Mouse (Mus musculus): ENCODE data around the gene Smarcc2. TPM values are rescaled to one million over a fixed set of nuclear protein-coding genes. Genes with fewer than 3 reads are reported as not detected.

Smarcc2 gene
- polyA plus RNA-seq, 1 experiment from 2014 or later = 59.0 TPM

DNA sequence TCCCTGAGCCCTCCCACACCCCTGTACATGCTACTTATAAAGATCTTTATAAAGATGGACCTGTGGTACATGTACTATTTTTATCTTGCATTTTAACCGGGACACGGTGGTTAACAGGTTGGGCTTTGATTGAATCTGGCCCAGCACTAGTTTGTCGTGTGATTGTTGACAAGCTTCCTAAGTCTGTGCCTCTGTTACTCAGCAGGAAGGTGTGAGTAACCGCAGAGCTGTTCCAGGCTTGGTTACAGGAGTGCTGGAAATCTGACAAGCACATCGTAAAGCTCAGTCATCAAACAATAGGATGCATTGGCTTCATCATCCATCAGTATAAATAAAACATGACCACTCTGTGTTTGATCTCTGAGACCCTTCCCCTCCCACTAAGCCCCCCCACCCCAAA lies 36.6 kb upstream of the Smarcc2 start:
- no peak overlapping the region for H3K4me3 ChIP-seq (ENCODE audit: low read depth, low read length)
- H3K27me3 ChIP-seq (replicated peaks; ENCODE audit: control insufficient read depth, insufficient read depth, low read length) = no peaks in the 10 kb centered on the region
- H3K9ac ChIP-seq (ENCODE audit: low read depth, low read length) = no peak overlapping the region
- H3K4me1 ChIP-seq (replicated peaks; ENCODE audit: control insufficient read depth, insufficient read depth, low read length) = 0 out of 2 replicates have a peak, but pooled peaks cover 7% of the 10 kb centered on the region
- WGBS = 81% methylated on average over 5 of the region's 5 CpGs
- H3K4me2 ChIP-seq = no peak overlapping the region
- H3K27ac ChIP-seq (ENCODE audit: low read depth, low read length) = no peak overlapping the region
- DNase-seq (ENCODE audit: low spot score) (no peak), ATAC-seq (replicated peaks; ENCODE audit: low FRiP score) (no peak)
- H3K9me3 ChIP-seq (ENCODE audit: control insufficient read depth, low read length) = no peaks in the 10 kb centered on the region
- peaks cover 8% of the 10 kb centered on the region; the same call in 1 of the 2 replicates for H3K36me3 ChIP-seq (ENCODE audit: control insufficient read depth, insufficient read depth, low read length)

DNA sequence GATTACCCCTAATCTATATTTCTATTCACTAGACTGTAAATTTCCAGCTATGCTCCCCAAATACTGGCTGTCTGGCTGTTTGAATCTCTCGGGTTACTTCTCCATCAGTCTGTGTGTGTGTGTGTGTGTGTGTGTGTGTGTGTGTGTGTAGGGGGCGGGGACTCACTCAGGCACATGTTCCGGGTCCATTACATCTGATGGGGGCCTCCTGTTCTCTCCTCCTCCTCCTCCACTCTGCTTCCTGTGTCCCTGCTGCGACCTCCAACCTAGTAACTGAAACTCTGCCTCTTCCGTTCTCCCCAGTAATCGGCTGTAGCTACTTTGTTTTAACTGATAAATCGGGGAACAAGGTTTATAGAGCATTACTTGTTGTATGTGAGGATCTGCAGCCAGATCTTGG lies 34.4 kb upstream of the Smarcc2 start:
- DNase-seq (ENCODE audit: low spot score) (no peak), ATAC-seq (replicated peaks; ENCODE audit: low FRiP score) (peak; percentile 56)
- H3K4me2 ChIP-seq = peak overlapping the region; percentile 26; the same call in 1 of the 2 replicates
- peaks cover 17% of the 10 kb centered on the region for H3K36me3 ChIP-seq (ENCODE audit: control insufficient read depth, insufficient read depth, low read length)
- H3K4me1 ChIP-seq (replicated peaks; ENCODE audit: control insufficient read depth, insufficient read depth, low read length) = 0 out of 2 replicates have a peak, but pooled peaks cover 7% of the 10 kb centered on the region
- whole genome bisulfite sequencing = 31% methylated on average over 7 of the region's 7 CpGs
- no peaks in the 10 kb centered on the region for H3K27me3 ChIP-seq (replicated peaks; ENCODE audit: control insufficient read depth, insufficient read depth, low read length)
- H3K4me3 ChIP-seq (ENCODE audit: low read depth, low read length) = no peak overlapping the region
- no peak overlapping the region for H3K9ac ChIP-seq (ENCODE audit: low read depth, low read length)
- H3K27ac ChIP-seq (ENCODE audit: low read depth, low read length) = no peak overlapping the region
- no peaks in the 10 kb centered on the region for H3K9me3 ChIP-seq (ENCODE audit: control insufficient read depth, low read length)

- DNase-seq (ENCODE audit: low spot score) = no peak
- H3K27me3 ChIP-seq (replicated peaks; ENCODE audit: control insufficient read depth, insufficient read depth, low read length) = no peaks in the 10 kb centered on the region
- WGBS = 87% methylated on average over 3 of the region's 3 CpGs
- no peaks in the 10 kb centered on the region for H3K9me3 ChIP-seq (ENCODE audit: control insufficient read depth, low read length)
- H3K36me3 ChIP-seq (ENCODE audit: control insufficient read depth, insufficient read depth, low read length) = peaks cover 20% of the 10 kb centered on the region
- H3K9ac ChIP-seq (ENCODE audit: low read depth, low read length) = no peak overlapping the region
- peak overlapping the region; percentile 7; the same call in 1 of the 2 replicates for H3K27ac ChIP-seq (ENCODE audit: low read depth, low read length)
- H3K4me3 ChIP-seq (ENCODE audit: low read depth, low read length) = no peak overlapping the region
- H3K4me1 ChIP-seq (replicated peaks; ENCODE audit: control insufficient read depth, insufficient read depth, low read length) = 0 out of 2 replicates have a peak, but pooled peaks cover 7% of the 10 kb centered on the region
- H3K4me2 ChIP-seq = no peak overlapping the region
- ATAC-seq (replicated peaks; ENCODE audit: low FRiP score) = no peak
Measured at GRCm38 (mm10) chr10:128425260-128425659, 33.8 kb upstream of the Smarcc2 start.

DNA sequence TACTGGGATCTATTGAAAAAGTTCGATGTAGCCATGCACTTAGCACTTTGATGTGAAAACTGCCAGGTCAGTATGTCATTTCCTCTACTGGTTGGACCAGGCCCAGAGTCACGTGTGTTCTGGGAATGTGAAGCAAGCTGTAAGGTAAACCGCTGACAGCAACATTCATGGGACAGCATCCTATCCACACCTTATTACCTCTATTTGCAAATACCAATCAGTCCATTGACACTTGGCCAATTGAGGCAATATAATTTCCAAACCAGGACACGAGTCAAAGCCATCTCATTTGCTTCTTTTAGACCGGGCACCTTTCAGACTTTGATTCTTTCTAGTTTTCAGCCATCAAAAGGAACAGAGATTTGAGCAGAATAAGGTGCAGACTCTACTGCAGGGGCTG lies 30.0 kb upstream of the Smarcc2 start:
- Histone ChIP-seq H3K4me1 (replicated peaks; ENCODE audit: control insufficient read depth, insufficient read depth, low read length) (0 out of 2 replicates have a peak, but pooled peaks cover 7% of the 10 kb centered on the region), H3K27ac (ENCODE audit: low read depth, low read length) (no peak overlapping the region), H3K9ac (ENCODE audit: low read depth, low read length) (no peak overlapping the region), H3K27me3 (replicated peaks; ENCODE audit: control insufficient read depth, insufficient read depth, low read length) (no peaks in the 10 kb centered on the region), H3K36me3 (ENCODE audit: control insufficient read depth, insufficient read depth, low read length) (peaks cover 21% of the 10 kb centered on the region), H3K4me2 (no peak overlapping the region), H3K9me3 (ENCODE audit: control insufficient read depth, low read length) (no peaks in the 10 kb centered on the region), H3K4me3 (ENCODE audit: low read depth, low read length) (no peak overlapping the region)
- 91% methylated on average over 5 of the region's 5 CpGs for WGBS
- DNase-seq (ENCODE audit: low spot score) = no peak
- no peak for ATAC-seq (replicated peaks; ENCODE audit: low FRiP score)

GRCm38 (mm10) chr10:128429454-128429853 lies 29.6 kb upstream of the Smarcc2 start:
- Histone ChIP-seq H3K4me1 (replicated peaks; ENCODE audit: control insufficient read depth, insufficient read depth, low read length) (0 out of 2 replicates have a peak, but pooled peaks cover 7% of the 10 kb centered on the region), H3K4me2 (no peak overlapping the region), H3K4me3 (ENCODE audit: low read depth, low read length) (no peak overlapping the region), H3K9ac (ENCODE audit: low read depth, low read length) (no peak overlapping the region), H3K27me3 (replicated peaks; ENCODE audit: control insufficient read depth, insufficient read depth, low read length) (no peaks in the 10 kb centered on the region), H3K36me3 (ENCODE audit: control insufficient read depth, insufficient read depth, low read length) (peaks cover 21% of the 10 kb centered on the region), H3K9me3 (ENCODE audit: control insufficient read depth, low read length) (no peaks in the 10 kb centered on the region), H3K27ac (ENCODE audit: low read depth, low read length) (no peak overlapping the region)
- DNase-seq (ENCODE audit: low spot score) (no peak), ATAC-seq (replicated peaks; ENCODE audit: low FRiP score) (no peak)
- WGBS = 78% methylated on average over 4 of the region's 4 CpGs

- no peaks in the 10 kb centered on the region for H3K4me1 ChIP-seq (replicated peaks; ENCODE audit: control insufficient read depth, insufficient read depth, low read length)
- H3K36me3 ChIP-seq (ENCODE audit: control insufficient read depth, insufficient read depth, low read length) = peaks cover 48% of the 10 kb centered on the region
- no peak for ATAC-seq (replicated peaks; ENCODE audit: low FRiP score)
- WGBS = 96% methylated on average over 2 of the region's 2 CpGs
- DNase-seq (ENCODE audit: low spot score) = no peak
- no peak overlapping the region for H3K4me3 ChIP-seq (ENCODE audit: low read depth, low read length)
- H3K27ac ChIP-seq (ENCODE audit: low read depth, low read length) = no peak overlapping the region
- H3K9me3 ChIP-seq (ENCODE audit: control insufficient read depth, low read length) = no peaks in the 10 kb centered on the region
- H3K4me2 ChIP-seq = no peak overlapping the region
- no peak overlapping the region for H3K9ac ChIP-seq (ENCODE audit: low read depth, low read length)
- H3K27me3 ChIP-seq (replicated peaks; ENCODE audit: control insufficient read depth, insufficient read depth, low read length) = no peaks in the 10 kb centered on the region
Measured at GRCm38 (mm10) chr10:128433417-128433816, 25.6 kb upstream of the Smarcc2 start.

GRCm38 (mm10) chr10:128434681-128435080 lies 24.4 kb upstream of the Smarcc2 start:
- WGBS = 80% methylated on average over 10 of the region's 10 CpGs
- Histone ChIP-seq H3K27ac (ENCODE audit: low read depth, low read length) (no peak overlapping the region), H3K9me3 (ENCODE audit: control insufficient read depth, low read length) (no peaks in the 10 kb centered on the region), H3K4me3 (ENCODE audit: low read depth, low read length) (no peak overlapping the region), H3K36me3 (ENCODE audit: control insufficient read depth, insufficient read depth, low read length) (peaks cover 48% of the 10 kb centered on the region), H3K9ac (ENCODE audit: low read depth, low read length) (no peak overlapping the region), H3K4me1 (replicated peaks; ENCODE audit: control insufficient read depth, insufficient read depth, low read length) (no peaks in the 10 kb centered on the region), H3K4me2 (no peak overlapping the region), H3K27me3 (replicated peaks; ENCODE audit: control insufficient read depth, insufficient read depth, low read length) (no peaks in the 10 kb centered on the region)
- no peak for DNase-seq (ENCODE audit: low spot score)
- no peak for ATAC-seq (replicated peaks; ENCODE audit: low FRiP score)

DNA sequence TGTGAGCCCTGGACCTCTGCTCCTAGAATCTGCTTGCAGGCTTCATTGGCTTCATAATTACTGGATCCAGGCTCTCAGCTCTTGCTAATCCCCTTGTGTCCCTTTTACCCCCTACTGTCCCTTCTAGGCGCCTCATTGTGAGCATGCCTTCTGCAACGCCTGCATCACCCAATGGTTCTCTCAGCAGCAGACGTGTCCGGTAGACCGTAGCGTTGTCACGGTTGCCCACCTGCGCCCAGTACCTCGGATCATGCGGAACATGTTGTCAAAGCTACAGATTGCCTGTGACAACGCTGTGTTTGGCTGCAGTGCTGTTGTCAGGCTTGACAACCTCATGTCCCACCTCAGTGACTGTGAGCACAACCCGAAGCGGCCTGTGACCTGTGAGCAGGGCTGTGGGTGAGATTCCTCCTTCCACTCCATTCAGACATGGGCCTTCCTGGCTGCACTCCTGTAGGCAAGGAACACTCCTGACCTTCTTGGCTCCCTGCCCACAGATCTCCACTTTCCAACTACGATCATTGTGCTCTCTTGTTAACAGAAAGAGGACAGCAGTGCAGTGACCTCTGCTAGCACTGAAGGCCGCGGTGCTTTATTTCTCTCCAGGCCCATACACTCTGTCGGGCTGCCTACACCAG lies 23.7 kb upstream of the Smarcc2 start:
- DNase-seq (ENCODE audit: low spot score) (no peak), ATAC-seq (replicated peaks; ENCODE audit: low FRiP score) (no peak)
- H3K27ac ChIP-seq (ENCODE audit: low read depth, low read length) = no peak overlapping the region
- H3K9me3 ChIP-seq (ENCODE audit: control insufficient read depth, low read length) = no peaks in the 10 kb centered on the region
- WGBS = 90% methylated on average over 17 of the region's 17 CpGs
- no peak overlapping the region for H3K4me3 ChIP-seq (ENCODE audit: low read depth, low read length)
- H3K9ac ChIP-seq (ENCODE audit: low read depth, low read length) = no peak overlapping the region
- no peaks in the 10 kb centered on the region for H3K4me1 ChIP-seq (replicated peaks; ENCODE audit: control insufficient read depth, insufficient read depth, low read length)
- no peaks in the 10 kb centered on the region for H3K27me3 ChIP-seq (replicated peaks; ENCODE audit: control insufficient read depth, insufficient read depth, low read length)
- peaks cover 48% of the 10 kb centered on the region for H3K36me3 ChIP-seq (ENCODE audit: control insufficient read depth, insufficient read depth, low read length)
- no peak overlapping the region for H3K4me2 ChIP-seq

DNA sequence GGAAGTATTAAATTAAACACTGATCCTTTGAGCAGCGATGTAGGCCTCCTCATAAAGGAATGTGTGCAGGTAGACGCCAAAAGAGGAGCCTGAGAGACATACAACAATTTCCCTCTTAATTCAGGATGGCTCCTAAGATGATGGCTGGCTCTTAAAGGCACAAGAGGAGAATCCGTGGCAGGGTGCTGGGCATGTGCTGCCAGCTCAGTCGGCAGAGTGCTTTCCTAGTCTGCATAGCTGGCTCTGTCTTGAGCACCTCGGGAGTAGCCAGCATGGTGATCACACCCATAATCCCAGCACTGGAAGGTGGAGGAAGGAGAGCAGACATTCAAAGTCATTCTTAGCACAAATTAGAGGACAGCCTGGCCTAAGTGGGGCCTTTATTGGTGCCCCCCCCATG lies 23.2 kb upstream of the Smarcc2 start:
- H3K27me3 ChIP-seq (replicated peaks; ENCODE audit: control insufficient read depth, insufficient read depth, low read length) = no peaks in the 10 kb centered on the region
- H3K36me3 ChIP-seq (ENCODE audit: control insufficient read depth, insufficient read depth, low read length) = peaks cover 49% of the 10 kb centered on the region
- H3K4me3 ChIP-seq (ENCODE audit: low read depth, low read length) = no peak overlapping the region
- no peak overlapping the region for H3K27ac ChIP-seq (ENCODE audit: low read depth, low read length)
- DNase-seq (ENCODE audit: low spot score) (no peak), ATAC-seq (replicated peaks; ENCODE audit: low FRiP score) (no peak)
- whole genome bisulfite sequencing = 90% methylated on average over 5 of the region's 5 CpGs
- no peak overlapping the region for H3K4me2 ChIP-seq
- H3K9ac ChIP-seq (ENCODE audit: low read depth, low read length) = no peak overlapping the region
- H3K4me1 ChIP-seq (replicated peaks; ENCODE audit: control insufficient read depth, insufficient read depth, low read length) = no peaks in the 10 kb centered on the region
- no peaks in the 10 kb centered on the region for H3K9me3 ChIP-seq (ENCODE audit: control insufficient read depth, low read length)

Data from liver, embryonic 11.5 days (tissue).